In the genomic region with DNA sequence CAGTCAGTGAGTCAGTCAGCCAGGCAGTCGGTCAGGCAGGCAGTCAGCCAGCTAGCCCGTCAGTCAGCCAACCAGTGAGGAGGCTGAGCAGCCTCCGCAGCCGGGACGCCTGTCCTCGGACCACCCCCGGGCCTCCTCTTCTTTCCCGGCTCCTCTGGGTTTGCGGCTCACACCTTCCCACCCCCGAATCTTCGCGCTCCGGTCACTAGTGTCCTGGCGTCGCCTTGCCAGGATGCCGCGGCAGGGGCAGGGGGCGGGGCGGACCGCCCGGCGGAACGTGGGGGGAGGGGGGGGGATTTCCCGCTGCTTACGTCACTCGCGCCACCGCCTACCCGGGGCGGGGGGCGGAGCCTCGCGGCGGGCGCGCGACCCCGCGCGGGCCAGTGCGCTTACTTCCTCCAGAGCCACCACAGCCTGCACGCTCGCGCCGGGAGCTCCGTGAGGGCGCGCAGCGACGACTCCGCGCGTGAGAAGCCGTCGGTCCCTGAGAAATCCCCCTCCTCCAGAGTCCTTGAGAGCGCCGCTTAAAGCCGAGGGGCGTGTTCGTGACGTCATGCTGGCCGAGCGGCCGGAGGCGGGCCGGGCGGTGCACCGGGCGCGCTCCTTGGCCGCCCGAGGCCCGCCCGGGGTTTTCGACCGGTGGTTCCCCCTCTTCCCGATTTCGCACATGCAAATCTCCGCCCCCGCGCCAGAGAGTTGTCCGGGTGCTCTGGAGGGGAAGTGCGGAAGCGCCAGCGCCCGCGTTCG, we compare ENCODE assay signal across 8 mouse cellular contexts. TPM values are rescaled to one million over a fixed set of nuclear protein-coding genes. Genes with fewer than 3 reads are reported as not detected.
DNase-seq lines count a peak whose midpoint lies in the region; ATAC-seq and TF ChIP-seq lines count a peak whose summit lies in the region.

A gene (minus strand): TSS at position 211 of the 747 bp plus-strand sequence.

- no peak for TF ChIP-seq CTCF in gastrocnemius, adult 2 months (IDR thresholded peaks at IDR 0.05)
- TF ChIP-seq CTCF in hindbrain, postnatal 0 days (IDR thresholded peaks at IDR 0.05; ENCODE audit: low read depth): no peak
- no peak for TF ChIP-seq CTCF in left cerebral cortex, adult 2 months (IDR thresholded peaks at IDR 0.05)

- peak; percentile 97 for ATAC-seq in hindbrain, postnatal 0 days
- peak; percentile 62 for ATAC-seq in megakaryocyte, adult 5-6 weeks (ENCODE audit: poor library complexity, severe bottlenecking)

- H3K27me3 ChIP-seq in hindbrain, postnatal 0 days (ENCODE audit: insufficient read depth, low read length): no peaks in the 10 kb centered on the region

- 0 out of 2 replicates have a peak, but pooled peaks cover 3% of the 10 kb centered on the region for H3K4me1 ChIP-seq in hindbrain, postnatal 0 days (ENCODE audit: insufficient read depth, low read length)

- no peaks in the 10 kb centered on the region for H3K9me3 ChIP-seq in hindbrain, postnatal 0 days (ENCODE audit: low read length)

- no peaks in the 10 kb centered on the region for H3K36me3 ChIP-seq in hindbrain, postnatal 0 days (ENCODE audit: insufficient read depth, low read length)

- WGBS in hindbrain, postnatal 0 days: 1% methylated on average over 73 of the region's 88 CpGs

- peak within 1 kb of the TSS; percentile 93 for H3K4me3 ChIP-seq in gastrocnemius, adult 2 months
- peak within 1 kb of the TSS; percentile 82 for H3K4me3 ChIP-seq in hindbrain, postnatal 0 days (ENCODE audit: low read length)
- H3K4me3 ChIP-seq in left cerebral cortex, adult 2 months: peak within 1 kb of the TSS; percentile 95

- H3K4me2 ChIP-seq in hindbrain, postnatal 0 days (ENCODE audit: low read depth, low read length): peak within 1 kb of the TSS; percentile 79

- H3K27ac ChIP-seq in gastrocnemius, adult 2 months: peak within 1 kb of the TSS; percentile 100
- H3K27ac ChIP-seq in hindbrain, postnatal 0 days: peak within 1 kb of the TSS; percentile 89
- peak within 1 kb of the TSS; percentile 97 for H3K27ac ChIP-seq in left cerebral cortex, adult 2 months

- H3K9ac ChIP-seq in hindbrain, postnatal 0 days (replicated peaks; ENCODE audit: low read length): peak within 1 kb of the TSS; percentile 67

- DNase-seq in T-cell, adult 2 months (ENCODE audit: low spot score): peak; percentile 90
- DNase-seq in cerebellum, postnatal 4 days (ENCODE audit: low spot score in 2 of 2): peak; percentile 63 to 88
- peak; percentile 97 for DNase-seq in gastrocnemius, adult 2 months
- peak; percentile 89 for DNase-seq in hindbrain, postnatal 0 days (ENCODE audit: low spot score)
- peak; percentile 85 to 90 for DNase-seq in left cerebral cortex, adult 2 months (ENCODE audit: extremely low spot score in 1 of 2, low spot score in 2 of 2)
- peak; percentile 88 to 93 for DNase-seq in right cerebral cortex, adult 2 months (ENCODE audit: low spot score in 2 of 2)
- DNase-seq in urinary bladder, postnatal 14 days (ENCODE audit: low spot score): peak; percentile 95

- intact Hi-C loops in gastrocnemius, adult 2 months (cut with DNase I): loop anchor here (2.0 kb wide), 2 partner anchors 106 to 124 kb away; a partner anchor contains a TSS
- intact Hi-C loops in left cerebral cortex, adult 2 months (cut with DNase I): loop anchor here (1.0 to 2.0 kb wide), 2 partner anchors 106 to 124 kb away; a partner anchor contains a TSS

RNA-seq across cellular contexts. Expression of the gene that starts here (rescaled TPM):
- 1 to 10 TPM; 3.1 to 3.8 TPM for total RNA-seq in gastrocnemius, adult 2 months (2021)
- 0.68 and 1.0 TPM in 2 replicates for total RNA-seq in hindbrain, postnatal 0 days (2014; rRNA removed)
- polyA plus RNA-seq in hindbrain, postnatal 0 days (2015; fragmentation: Nextera tagmentation; extraction: Ambion mirVana): 0.58 and 0.59 TPM in 2 replicates
- 1 to 10 TPM; 3.6 to 4.1 TPM for total RNA-seq in left cerebral cortex, adult 2 months (2021)
- total RNA-seq in megakaryocyte, adult 5-6 weeks (2015): 52.4 and 55.0 TPM in 2 replicates
- total RNA-seq in megakaryocyte, adult 5-6 weeks (2017): 21.8 and 29.0 TPM in 2 replicates

Comparison
In these comparisons a context has a peak if more than half of its experiments do, and no peak if none do; other contexts are left out.
1. Peak in every context shown above with its lines: DNase-seq, ATAC-seq, H3K4me3 ChIP-seq and H3K27ac ChIP-seq.
2. RNA of the gene that starts here (total RNA-seq): 21.8 to 55.0 TPM in megakaryocyte, adult 5-6 weeks; 3.6 to 4.1 TPM in left cerebral cortex, adult 2 months, 3.1 to 3.8 TPM in gastrocnemius, adult 2 months and 0.68 to 1.0 TPM in hindbrain, postnatal 0 days; every median in the first group is over 4 times any median in the second.